ENCODE assay signal across 8 mouse cellular contexts in genomic region chr10:4674983-4675592, GRCm38 (mm10).
DNase-seq lines count a peak whose midpoint lies in the region; ATAC-seq lines count a peak whose summit lies in the region.
"Not testable (repeated sequence)": the region's sequence is repeated elsewhere in the genome, so short reads cannot be mapped to it uniquely, and the experiment has no call there.

No protein-coding gene starts in this region.

- not testable (repeated sequence) for H3K9ac ChIP-seq in liver, embryonic 12.5 days; stomach, embryonic 16.5 days (ENCODE audit: low read length)

- 29% methylated on average over 14 of the region's 14 CpGs for WGBS in hindbrain, embryonic 10.5 days
- WGBS in liver, embryonic 12.5 days (ENCODE audit: insufficient replicate concordance) = 17% methylated on average over 14 of the region's 14 CpGs
- WGBS in stomach, embryonic 16.5 days = 20% methylated on average over 14 of the region's 14 CpGs

- not testable (repeated sequence) for H3K36me3 ChIP-seq in hindbrain, embryonic 10.5 days; liver, embryonic 12.5 days; stomach, embryonic 16.5 days (ENCODE audit: control insufficient read depth, insufficient read depth, low read length)

- H3K27ac ChIP-seq in hindbrain, embryonic 10.5 days; liver, embryonic 12.5 days; stomach, embryonic 16.5 days (ENCODE audit: low read length): not testable (repeated sequence)

- not testable (repeated sequence) for H3K4me1 ChIP-seq in hindbrain, embryonic 10.5 days (replicated peaks); liver, embryonic 12.5 days; stomach, embryonic 16.5 days (ENCODE audit: control insufficient read depth, insufficient read depth, low read length)

- H3K9me3 ChIP-seq in hindbrain, embryonic 10.5 days; liver, embryonic 12.5 days (replicated peaks); stomach, embryonic 16.5 days (replicated peaks; ENCODE audit: control insufficient read depth, low read length): not testable (repeated sequence)

- H3K4me2 ChIP-seq in liver, embryonic 12.5 days = peak overlapping the region; percentile 22; the same call in 1 of the 2 replicates
- H3K4me2 ChIP-seq in stomach, embryonic 16.5 days (ENCODE audit: low read depth, low read length) = peak overlapping the region; percentile 39

- ATAC-seq in liver, embryonic 12.5 days; stomach, embryonic 16.5 days (ENCODE audit: insufficient read depth, low FRiP score): not testable (repeated sequence)

- not testable (repeated sequence) for H3K27me3 ChIP-seq in hindbrain, embryonic 10.5 days (ENCODE audit: insufficient read depth, poor library complexity, severe bottlenecking); liver, embryonic 12.5 days (replicated peaks); stomach, embryonic 16.5 days (ENCODE audit: control insufficient read depth, insufficient read depth, low read length)

- peak; percentile 36 for DNase-seq in Muller cell, postnatal 12 days (ENCODE audit: inconsistent ontology term)
- DNase-seq in cerebellum, adult 9-11 months = peak; percentile 26
- peak; percentile 4 to 75 for DNase-seq in frontal cortex, adult 2 months (ENCODE audit: extremely low spot score in 1 of 2, low spot score in 1 of 2)
- DNase-seq in hindbrain, embryonic 10.5 days (ENCODE audit: low spot score) = peak; percentile 5
- peak; percentile 56 to 59 for DNase-seq in kidney, postnatal 36 days
- peak; percentile 33 for DNase-seq in naive thymus-derived CD4-positive, alpha-beta T cell, adult 2 months (ENCODE audit: low read depth)

- not testable (repeated sequence) for H3K4me3 ChIP-seq in hindbrain, embryonic 10.5 days; liver, embryonic 12.5 days; stomach, embryonic 16.5 days (replicated peaks; ENCODE audit: low read length)

Comparison
In these comparisons a context has a peak if more than half of its experiments do, and no peak if none do; other contexts are left out.
1. DNase-seq: peak in every context shown above with its lines; median percentile 58 in kidney, postnatal 36 days; 40 in frontal cortex, adult 2 months; 36 in Muller cell, postnatal 12 days; 33 in naive thymus-derived CD4-positive, alpha-beta T cell, adult 2 months; 26 in cerebellum, adult 9-11 months; 5 in hindbrain, embryonic 10.5 days.